Mouse (Mus musculus): Measurements from ENCODE around the gene Wasl.

Wasl gene

DNA sequence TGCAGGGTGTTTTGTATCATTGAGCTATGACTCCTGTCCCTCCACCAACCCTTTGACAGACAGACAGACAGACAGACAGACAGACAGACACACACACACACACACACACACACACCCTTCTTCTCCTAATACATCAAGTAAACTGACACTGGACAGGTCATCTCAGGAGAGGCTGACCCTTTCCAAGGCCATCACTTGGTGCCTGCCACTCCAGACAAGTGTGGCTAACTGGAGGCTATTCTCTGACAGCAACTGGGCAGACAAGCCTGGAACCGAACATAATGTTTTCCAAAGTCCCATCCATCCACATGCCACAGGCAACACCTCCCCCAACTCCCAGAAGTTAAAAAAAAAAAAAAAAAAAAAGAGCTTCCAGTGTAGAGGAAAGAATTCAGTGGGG lies 63.1 kb downstream of the Wasl start:
- DNase-seq = no peak

- DNase-seq = no peak
Measured at GRCm38 (mm10) chr6:24600726-24601125, 64.1 kb downstream of the Wasl start.

DNA sequence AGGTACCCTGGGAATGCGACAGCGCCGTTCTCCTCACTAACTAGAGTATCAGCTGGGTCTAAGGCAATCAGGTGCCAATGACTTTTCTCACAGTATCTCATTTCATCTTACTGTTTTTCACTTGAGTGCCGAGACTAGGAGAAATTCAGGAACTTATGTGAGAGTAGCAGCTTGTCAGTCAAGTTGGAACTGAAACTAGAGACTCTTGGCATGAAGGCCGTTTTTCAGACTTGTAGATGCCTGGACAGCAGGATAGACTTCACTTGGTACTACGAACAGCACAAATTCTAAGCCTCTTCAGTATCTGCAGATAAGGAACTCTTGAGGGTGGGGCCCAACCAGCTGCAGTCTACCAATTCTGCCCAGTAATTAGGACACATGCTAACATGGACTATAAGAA lies 64.7 kb downstream of the Wasl start:
- no peak for DNase-seq

- DNase-seq = no peak
Measured at GRCm38 (mm10) chr6:24599639-24600038, 65.2 kb downstream of the Wasl start.

- no peak for DNase-seq
Measured at GRCm38 (mm10) chr6:24599179-24599578, 65.6 kb downstream of the Wasl start.

DNA sequence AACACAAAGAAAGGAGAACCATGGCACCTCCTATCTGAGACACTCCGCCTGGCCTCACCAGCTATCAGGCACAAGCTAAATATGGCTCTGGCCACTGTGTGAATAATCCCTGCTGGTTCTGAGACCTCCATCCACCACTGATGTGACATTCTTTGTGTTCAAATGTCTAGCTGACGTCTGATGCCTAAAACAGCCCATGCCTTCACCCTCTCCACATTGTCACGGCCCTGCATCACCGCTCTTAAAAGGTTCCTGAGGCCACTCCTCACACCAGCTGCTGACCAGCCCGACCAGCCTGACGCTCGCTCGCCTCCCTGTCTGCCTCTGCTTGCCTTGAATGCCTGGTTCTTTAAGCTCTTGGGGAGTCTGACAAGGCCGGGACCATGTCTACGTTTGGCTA lies 67.3 kb downstream of the Wasl start, which contains the start of gene Lmod2:
Gene Lmod2 (plus strand): TSS at position 263 of the 400 bp plus-strand sequence.
- no peak for DNase-seq

GRCm38 (mm10) chr6:24591525-24592218 lies 73.1 kb downstream of the Wasl start:
- DNase-seq = no peak

DNA sequence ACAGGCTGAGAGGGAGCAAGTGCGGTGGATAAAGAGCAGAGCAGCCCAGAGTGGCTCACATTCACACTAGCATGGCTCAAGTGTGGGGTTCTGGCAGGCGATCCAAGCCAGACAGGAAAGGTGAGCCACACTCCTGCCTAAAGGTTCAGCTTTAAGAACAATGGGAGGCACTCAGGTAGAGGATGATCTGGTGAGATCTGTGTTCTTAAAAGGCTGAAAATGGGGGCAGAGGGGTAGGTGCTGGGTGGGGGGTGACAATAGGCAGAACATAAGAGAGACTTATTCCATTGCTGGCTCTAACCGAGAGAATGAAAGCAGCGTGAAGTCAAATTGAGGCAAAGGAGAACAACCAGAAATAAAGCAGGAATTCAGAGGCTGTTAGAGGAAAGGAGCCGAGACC lies 74.5 kb downstream of the Wasl start:
- DNase-seq = no peak

- no peak for DNase-seq
Measured at GRCm38 (mm10) chr6:24586885-24587284, 77.9 kb downstream of the Wasl start.

GRCm38 (mm10) chr6:24585431-24586310 lies 79.1 kb downstream of the Wasl start:
- DNase-seq = no peak

DNA sequence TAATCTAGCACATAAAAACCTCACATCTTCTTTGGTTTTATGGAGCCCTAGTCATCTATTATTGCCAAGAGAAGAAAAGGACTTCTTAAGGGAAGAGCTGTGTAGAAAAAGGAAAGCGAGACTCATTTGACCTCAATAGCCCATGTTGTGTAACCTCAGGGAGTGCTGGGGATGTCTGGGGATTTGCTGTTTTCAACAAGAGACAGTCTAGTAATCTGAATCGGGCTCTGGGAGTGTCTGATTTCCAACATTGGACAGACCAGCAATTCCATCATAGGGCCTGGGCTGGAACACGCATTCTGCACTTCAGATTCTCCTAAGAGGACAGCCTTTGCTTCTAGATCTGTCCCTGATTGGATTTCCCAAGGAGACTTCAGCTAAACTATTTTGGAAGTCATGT lies 81.4 kb downstream of the Wasl start:
- no peak for DNase-seq

- DNase-seq = no peak
Measured at GRCm38 (mm10) chr6:24573319-24573718, 91.5 kb downstream of the Wasl start.

DNA sequence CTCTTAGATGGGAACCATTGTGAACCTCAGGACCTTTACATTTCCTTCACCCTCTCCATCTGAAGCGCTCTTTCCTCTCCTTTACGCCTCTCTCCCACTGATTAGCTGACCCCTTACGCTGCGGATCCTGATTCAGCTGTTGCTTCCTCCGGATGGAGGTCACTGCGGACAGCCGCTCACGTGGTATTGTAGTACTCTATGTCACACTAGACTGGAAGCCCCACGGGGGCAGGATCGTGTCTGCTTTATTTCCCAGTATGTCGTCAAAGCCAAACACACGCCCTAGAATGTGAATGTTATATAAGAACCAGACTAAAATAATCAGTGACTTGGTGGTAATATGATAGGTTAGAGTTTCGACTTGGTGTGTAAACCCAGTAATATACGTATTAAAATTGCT lies 92.4 kb downstream of the Wasl start:
- no peak for DNase-seq

- DNase-seq = no peak
Measured at GRCm38 (mm10) chr6:24571126-24571525, 93.7 kb downstream of the Wasl start.

DNA sequence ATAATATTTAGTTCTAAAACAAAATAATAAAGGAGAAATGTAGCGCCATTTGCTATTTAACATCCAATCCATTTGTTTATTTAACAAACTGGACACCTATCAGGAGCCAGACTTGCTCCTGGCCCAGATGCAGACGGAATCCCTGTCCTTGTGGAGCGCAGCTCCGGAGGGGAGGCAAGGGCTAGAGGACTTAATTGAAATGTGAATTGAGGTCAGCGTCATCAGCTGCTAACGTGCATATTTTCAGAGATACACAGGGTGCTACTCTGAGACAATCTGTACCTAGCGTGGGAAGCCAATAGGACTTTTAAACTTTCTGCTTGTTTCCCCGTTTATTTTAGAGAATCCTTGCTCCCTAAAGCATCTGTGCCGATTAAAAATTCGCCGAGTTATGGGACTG lies 94.5 kb downstream of the Wasl start:
- DNase-seq = no peak

- DNase-seq = no peak
Measured at GRCm38 (mm10) chr6:24569711-24570110, 95.1 kb downstream of the Wasl start.

DNA sequence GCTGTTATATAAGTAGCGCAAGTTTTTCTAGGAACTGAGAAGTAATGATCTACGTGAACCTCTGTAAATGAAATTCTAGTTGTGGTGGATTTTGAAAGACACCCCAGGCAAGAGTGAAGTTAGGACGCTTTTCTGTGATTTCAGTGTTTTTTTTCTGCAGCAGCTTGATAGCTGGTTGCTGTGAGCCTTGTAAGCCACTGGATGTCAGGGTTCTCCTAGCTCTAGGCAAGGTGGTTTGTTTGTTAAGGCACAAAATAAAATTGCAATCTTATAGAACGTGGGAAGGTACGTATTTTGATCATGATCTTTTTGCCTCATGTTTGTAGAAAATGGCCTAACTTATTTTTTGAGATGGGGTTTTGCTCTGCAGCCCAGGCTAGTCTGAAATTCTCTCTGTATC lies 95.8 kb downstream of the Wasl start:
- DNase-seq = no peak

- no peak for DNase-seq
Measured at GRCm38 (mm10) chr6:24564886-24565285, 99.9 kb downstream of the Wasl start.

DNA sequence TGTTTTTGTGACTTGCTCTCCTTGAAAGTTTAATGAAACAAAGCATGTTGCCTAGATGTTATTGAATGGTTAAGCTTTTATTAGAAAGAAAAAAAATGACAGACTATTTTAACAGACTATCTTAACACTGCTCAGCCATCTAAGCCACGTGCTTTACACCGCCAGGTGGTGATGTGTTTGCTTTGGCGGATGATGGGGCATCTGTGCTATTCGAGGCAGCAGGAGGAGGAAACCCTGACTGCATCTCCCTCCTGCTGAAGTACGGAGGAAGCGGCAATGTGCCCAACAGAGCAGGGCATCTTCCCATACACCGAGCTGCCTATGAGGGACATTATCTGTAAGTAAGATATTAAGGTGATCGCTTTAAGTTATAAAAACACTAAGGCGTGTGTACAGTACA lies 100.7 kb downstream of the Wasl start:
- DNase-seq = peak; percentile 20

Measured in cerebellum, adult 11 months (tissue).